Mouse (Mus musculus) spleen, adult 2 months (tissue): ENCODE measurements around the gene Mdn1. TPM values are rescaled to one million over a fixed set of nuclear protein-coding genes. Genes with fewer than 3 reads are reported as not detected.

Experiments
- DNase-seq, 2 experiments: peaks; one replicate each; pipeline versions ENCODE4 v3.0.0 to v3.0.0-alpha.2; 2012 to 2021; ENCODE audit warnings: low spot score in 2 of 2, low read depth in 1 of 2
- H3K27ac ChIP-seq: fragments of 200-500 bp; 2 replicates; pipeline ENCODE4 v1.5.1; 2012; ENCODE audit warnings: low read length, inconsistent platforms; ENCODE audit not compliant: insufficient read depth
- H3K27me3 ChIP-seq: fragments of 200-500 bp; 2 replicates; pipeline ENCODE4 v1.6.1; 2012; ENCODE audit warnings: mild to moderate bottlenecking, moderate library complexity, low read length, inconsistent platforms; ENCODE audit not compliant: control insufficient read depth, insufficient read depth
- H3K36me3 ChIP-seq: fragments of 200-500 bp; 2 replicates; pipeline ENCODE4 v1.6.1; 2012; ENCODE audit warnings: mild to moderate bottlenecking, low read length, inconsistent platforms; ENCODE audit not compliant: control insufficient read depth, insufficient read depth
- H3K4me1 ChIP-seq: fragments of 200-500 bp; 2 replicates; pipeline ENCODE4 v1.6.1; 2011; ENCODE audit warnings: inconsistent platforms; ENCODE audit not compliant: control insufficient read depth, insufficient read depth, insufficient read length
- H3K4me3 ChIP-seq: fragments of 200-500 bp; 2 replicates; pipeline ENCODE4 v1.5.1; 2011; ENCODE audit warnings: mild to moderate bottlenecking, inconsistent platforms; ENCODE audit not compliant: insufficient read depth, insufficient read length; ENCODE audit errors: extremely low read depth
- CTCF ChIP-seq: fragments of 200-500 bp; IDR thresholded peaks from 2 replicates; pipeline ENCODE4 v1.5.1; 2011; ENCODE audit warnings: mild to moderate bottlenecking, inconsistent platforms; ENCODE audit not compliant: insufficient read depth, insufficient read length, insufficient replicate concordance; ENCODE audit errors: extremely low read depth
- POLR2A ChIP-seq: fragments of 200-500 bp; IDR thresholded peaks from 2 replicates; pipeline ENCODE4 v1.6.1; 2011; ENCODE audit warnings: low read depth, low read length, inconsistent platforms
- WGBS: fragments of 180-500 bp; shearing (Covaris S2); methylation state at CpG from one replicate; pipeline ENCODE4 v1.1.7; 2018; 5-methylcytosine and 5-hydroxymethylcytosine counted together
- polyA plus RNA-seq: library from polyadenylated mRNA; depleted of rRNA; stranded (reverse); fragments of >200 nt; gene quantifications from 2 replicates; pipeline ENCODE4 v1.2.3, GENCODE M21; 2012

The Mdn1 gene
- polyA plus RNA-seq, 1 experiment: 13.6 TPM

GRCm38 (mm10) chr4:32779996-32780395, 123.1 kb downstream of the Mdn1 start:
- no peaks in the 10 kb centered on the region for H3K4me1 ChIP-seq
- H3K4me3 ChIP-seq: no peak overlapping the region
- TF ChIP-seq CTCF (no peak), POLR2A (no peak)
- H3K36me3 ChIP-seq: peaks cover 3% of the 10 kb centered on the region
- 83% methylated on average over 4 of the region's 4 CpGs for WGBS
- no peak overlapping the region for H3K27ac ChIP-seq
- DNase-seq: no peak
- no peaks in the 10 kb centered on the region for H3K27me3 ChIP-seq

- H3K4me3 ChIP-seq: no peak overlapping the region
- TF ChIP-seq POLR2A: no peak
- no peak for TF ChIP-seq CTCF
- 93% methylated on average over 1 of the region's 1 CpGs for WGBS
- no peaks in the 10 kb centered on the region for H3K27me3 ChIP-seq
- no peak for DNase-seq
- H3K4me1 ChIP-seq: no peaks in the 10 kb centered on the region
- H3K27ac ChIP-seq: no peak overlapping the region
- no peaks in the 10 kb centered on the region for H3K36me3 ChIP-seq
These were observed 130.2 kb downstream of the Mdn1 start for GRCm38 (mm10) chr4:32787110-32787509.

- 83% methylated on average over 4 of the region's 4 CpGs for WGBS
- DNase-seq: no peak
- no peak for TF ChIP-seq POLR2A
- no peak for TF ChIP-seq CTCF
- H3K4me3 ChIP-seq: no peak overlapping the region
- H3K4me1 ChIP-seq: no peaks in the 10 kb centered on the region
- H3K36me3 ChIP-seq: no peaks in the 10 kb centered on the region
- no peak overlapping the region for H3K27ac ChIP-seq
- no peaks in the 10 kb centered on the region for H3K27me3 ChIP-seq
These were observed 132.1 kb downstream of the Mdn1 start for GRCm38 (mm10) chr4:32789020-32789419.

- DNase-seq: no peak
These were observed 142.1 kb downstream of the Mdn1 start for GRCm38 (mm10) chr4:32798976-32799375.

GRCm38 (mm10) chr4:32799966-32800576, 143.2 kb downstream of the Mdn1 start, which contains the start of gene Lyrm2:
TSS of gene Lyrm2 (plus strand) at chr4:32800253.
- H3K27ac ChIP-seq: peak within 1 kb of the TSS; percentile 99
- H3K4me1 ChIP-seq: 0 out of 2 replicates have a peak, but pooled peaks cover 7% of the 10 kb centered on the region
- H3K4me3 ChIP-seq: peak within 1 kb of the TSS; percentile 96
- TF ChIP-seq POLR2A (peak; percentile 87), CTCF (no peak)
- peak; percentile 43 to 75 for DNase-seq
- under 1% methylated on average over 53 of the region's 53 CpGs for WGBS
- H3K36me3 ChIP-seq: no peaks in the 10 kb centered on the region
- no peaks in the 10 kb centered on the region for H3K27me3 ChIP-seq

More at GRCm38 (mm10) chr4:32798976-32799375, 142.1 kb downstream of the Mdn1 start:
- H3K4me3 ChIP-seq: no peak overlapping the region
- H3K4me1 ChIP-seq: 0 out of 2 replicates have a peak, but pooled peaks cover 7% of the 10 kb centered on the region
- 96% methylated on average over 4 of the region's 4 CpGs for WGBS
- TF ChIP-seq POLR2A: no peak
- no peak for TF ChIP-seq CTCF
- no peak overlapping the region for H3K27ac ChIP-seq
- no peaks in the 10 kb centered on the region for H3K36me3 ChIP-seq
- H3K27me3 ChIP-seq: no peaks in the 10 kb centered on the region

- 0 out of 2 replicates have a peak, but pooled peaks cover 7% of the 10 kb centered on the region for H3K4me1 ChIP-seq
- DNase-seq: no peak
- H3K27me3 ChIP-seq: no peaks in the 10 kb centered on the region
- TF ChIP-seq POLR2A: no peak
- TF ChIP-seq CTCF: no peak
- peak overlapping the region; percentile 99 for H3K27ac ChIP-seq
- 11% methylated on average over 9 of the region's 9 CpGs for WGBS
- peak overlapping the region; percentile 96 for H3K4me3 ChIP-seq
- H3K36me3 ChIP-seq: no peaks in the 10 kb centered on the region
These were observed 143.8 kb downstream of the Mdn1 start for GRCm38 (mm10) chr4:32800577-32801170.

GRCm38 (mm10) chr4:32817478-32817877, 160.6 kb downstream of the Mdn1 start:
- Histone ChIP-seq H3K27ac (no peak overlapping the region), H3K4me1 (no peaks in the 10 kb centered on the region), H3K27me3 (no peaks in the 10 kb centered on the region), H3K36me3 (no peaks in the 10 kb centered on the region), H3K4me3 (no peak overlapping the region)
- DNase-seq: no peak
- TF ChIP-seq CTCF: no peak
- TF ChIP-seq POLR2A: no peak
- WGBS: 77% methylated on average over 5 of the region's 5 CpGs
